Mouse (Mus musculus) adrenal gland, postnatal 25 days (tissue): ENCODE measurements around the gene Gm49776. TPM values are rescaled to one million over a fixed set of nuclear protein-coding genes. Genes with fewer than 3 reads are reported as not detected.

Experiments used
- DNase-seq: peaks from one replicate; pipeline ENCODE4 v3.0.0; 2021; ENCODE audit warnings: mixed read lengths
- total RNA-seq: library from RNA; stranded (reverse); gene quantifications from 2 replicates; pipeline ENCODE4 v1.2.3, GENCODE M21; 2021

The Gm49776 gene
- total RNA-seq, 1 experiment from 2014 or later: not detected

- peak; percentile 86 for DNase-seq
Observed at GRCm38 (mm10) chr16:18234671-18235388, 23.3 kb downstream of the Gm49776 start, which contains the start of gene Zdhhc8. TSS of gene Zdhhc8 (minus strand) at chr16:18235136.

DNA sequence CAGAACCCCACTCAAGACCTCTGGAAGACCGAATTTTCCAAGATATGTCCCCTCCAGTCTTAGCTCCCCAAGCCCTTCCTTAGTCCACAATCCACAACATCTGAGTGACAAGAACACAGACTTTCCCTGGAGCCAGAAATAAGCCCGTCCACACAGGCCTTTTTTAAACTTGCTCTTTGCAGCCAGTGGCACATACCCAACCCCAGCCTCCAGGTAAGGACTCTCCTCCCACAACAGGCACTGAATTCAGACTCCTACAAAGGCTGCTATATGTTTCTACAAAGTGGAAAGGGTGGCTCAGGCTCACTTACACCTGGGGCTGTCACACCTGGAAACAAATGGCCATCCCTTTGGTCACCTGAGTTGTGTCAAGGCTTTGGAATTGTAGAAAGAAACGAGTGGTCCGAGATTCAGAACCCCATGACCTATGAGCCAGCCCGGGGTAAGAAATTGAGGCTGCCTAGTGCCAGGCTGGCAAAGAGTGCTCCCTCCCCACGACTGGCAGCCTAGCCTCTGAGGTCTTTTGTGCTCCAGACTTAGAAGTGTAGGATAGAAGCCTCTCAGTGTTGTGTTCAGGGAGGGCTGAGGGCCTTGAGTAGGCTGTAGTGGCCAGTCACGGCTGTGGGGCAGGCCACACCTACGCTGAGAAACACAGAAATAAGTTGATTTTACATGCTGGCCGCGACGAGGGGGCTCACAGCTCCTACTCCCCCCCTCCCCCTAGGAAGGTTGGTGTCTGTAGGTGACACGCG lies 24.0 kb downstream of the Gm49776 start:
- DNase-seq: no peak

- no peak for DNase-seq
Observed at GRCm38 (mm10) chr16:18233451-18233850, 24.7 kb downstream of the Gm49776 start.

DNA sequence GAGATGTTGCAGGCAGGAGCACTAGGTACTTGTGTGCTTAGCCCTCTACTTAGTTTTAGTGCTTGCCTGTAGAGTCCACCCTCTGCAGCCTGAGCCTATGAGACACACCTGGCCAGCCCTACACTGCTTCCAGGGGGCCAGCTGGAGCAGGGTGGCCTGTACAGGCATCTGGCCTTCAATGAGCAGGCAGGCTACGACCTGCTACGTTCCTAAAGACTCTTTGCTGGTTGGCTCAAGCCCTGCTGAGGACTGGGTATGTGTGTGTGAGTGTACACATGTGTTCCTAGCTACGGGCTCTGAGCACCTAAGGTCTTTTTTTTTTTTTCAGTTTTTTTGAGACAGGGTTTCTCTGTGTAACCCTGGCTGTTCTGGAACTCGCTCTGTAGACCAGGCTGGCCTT lies 26.7 kb downstream of the Gm49776 start:
- DNase-seq: no peak

DNA sequence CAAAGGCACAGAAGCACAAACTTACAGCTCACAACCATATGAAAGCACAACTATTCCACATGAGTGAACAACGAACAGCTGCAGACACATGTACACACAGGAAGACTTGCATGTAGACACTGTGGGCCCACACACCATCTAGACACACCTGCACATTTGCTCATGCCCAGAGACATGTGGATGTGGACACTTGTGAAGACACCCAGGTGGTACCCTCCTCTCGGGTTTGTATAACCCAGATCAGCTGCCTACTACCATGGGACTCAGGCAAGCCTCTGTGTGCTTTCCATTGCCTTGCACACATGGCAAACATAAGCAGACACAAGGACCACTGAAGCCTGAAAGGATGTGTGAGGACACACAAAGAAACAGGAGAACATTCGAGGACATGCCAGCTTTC lies 27.1 kb downstream of the Gm49776 start:
- no peak for DNase-seq

GRCm38 (mm10) chr16:18230617-18231016 lies 27.5 kb downstream of the Gm49776 start:
- DNase-seq: no peak

GRCm38 (mm10) chr16:18229622-18230021 lies 28.5 kb downstream of the Gm49776 start:
- peak; percentile 46 for DNase-seq

- no peak for DNase-seq
Observed at GRCm38 (mm10) chr16:18228856-18229255, 29.3 kb downstream of the Gm49776 start.

GRCm38 (mm10) chr16:18227897-18228422 lies 30.2 kb downstream of the Gm49776 start:
- no peak for DNase-seq

DNA sequence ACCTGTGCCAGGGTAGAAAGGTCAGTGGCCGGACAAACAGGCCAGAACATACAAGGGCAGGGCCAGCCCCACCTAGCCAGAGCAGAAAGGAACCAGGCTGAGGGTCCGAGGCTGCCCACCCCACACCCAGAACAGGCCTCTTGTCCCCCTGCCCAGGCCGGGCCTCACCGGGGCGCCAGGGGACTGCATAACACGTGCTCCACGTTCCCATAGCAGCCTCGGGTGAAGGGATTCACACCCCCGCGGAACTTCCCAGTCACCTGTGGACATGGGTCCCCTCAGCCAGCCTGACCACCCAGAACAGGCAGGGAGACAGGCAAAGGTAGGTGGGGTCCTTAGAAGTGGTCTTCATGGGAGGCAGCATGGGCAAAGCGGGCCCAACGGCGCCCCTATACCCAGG lies 30.9 kb downstream of the Gm49776 start:
- no peak for DNase-seq

GRCm38 (mm10) chr16:18222188-18222587 lies 35.9 kb downstream of the Gm49776 start:
- no peak for DNase-seq

GRCm38 (mm10) chr16:18221543-18221898 lies 36.6 kb downstream of the Gm49776 start:
- DNase-seq: no peak

- no peak for DNase-seq
Observed at GRCm38 (mm10) chr16:18220856-18221542, 37.1 kb downstream of the Gm49776 start.

GRCm38 (mm10) chr16:18220001-18220400 lies 38.1 kb downstream of the Gm49776 start:
- DNase-seq: peak; percentile 37

GRCm38 (mm10) chr16:18218580-18218996 lies 39.5 kb downstream of the Gm49776 start:
- no peak for DNase-seq

- no peak for DNase-seq
Observed at GRCm38 (mm10) chr16:18217579-18217978, 40.5 kb downstream of the Gm49776 start, which contains the start of gene Ccdc188. TSS of gene Ccdc188 (plus strand) at chr16:18217879.

- no peak for DNase-seq
Observed at GRCm38 (mm10) chr16:18214858-18215257, 43.3 kb downstream of the Gm49776 start.

DNA sequence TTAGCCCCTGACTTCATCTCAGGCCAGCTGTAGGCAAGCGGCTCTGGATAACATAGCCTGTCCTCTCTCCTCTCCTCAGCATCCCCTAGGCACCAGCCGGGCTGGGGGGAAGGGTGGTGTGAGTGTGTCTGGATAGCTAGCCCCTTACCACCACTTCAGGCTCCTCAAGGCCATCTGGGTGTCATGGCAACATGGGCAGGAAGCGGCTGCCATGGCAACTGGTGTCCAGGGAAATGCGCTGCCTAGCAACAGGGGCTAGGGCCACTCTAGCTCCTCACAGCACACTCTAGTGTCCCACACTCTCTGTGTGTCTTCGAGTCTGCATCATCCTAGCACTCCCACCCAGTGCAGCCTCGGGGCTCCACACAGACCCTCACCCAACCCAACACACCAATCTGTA lies 44.4 kb downstream of the Gm49776 start:
- no peak for DNase-seq

GRCm38 (mm10) chr16:18211417-18212171 lies 46.5 kb downstream of the Gm49776 start:
- DNase-seq: peak; percentile 88

GRCm38 (mm10) chr16:18210701-18211416 lies 47.3 kb downstream of the Gm49776 start:
- DNase-seq: peak; percentile 57

DNA sequence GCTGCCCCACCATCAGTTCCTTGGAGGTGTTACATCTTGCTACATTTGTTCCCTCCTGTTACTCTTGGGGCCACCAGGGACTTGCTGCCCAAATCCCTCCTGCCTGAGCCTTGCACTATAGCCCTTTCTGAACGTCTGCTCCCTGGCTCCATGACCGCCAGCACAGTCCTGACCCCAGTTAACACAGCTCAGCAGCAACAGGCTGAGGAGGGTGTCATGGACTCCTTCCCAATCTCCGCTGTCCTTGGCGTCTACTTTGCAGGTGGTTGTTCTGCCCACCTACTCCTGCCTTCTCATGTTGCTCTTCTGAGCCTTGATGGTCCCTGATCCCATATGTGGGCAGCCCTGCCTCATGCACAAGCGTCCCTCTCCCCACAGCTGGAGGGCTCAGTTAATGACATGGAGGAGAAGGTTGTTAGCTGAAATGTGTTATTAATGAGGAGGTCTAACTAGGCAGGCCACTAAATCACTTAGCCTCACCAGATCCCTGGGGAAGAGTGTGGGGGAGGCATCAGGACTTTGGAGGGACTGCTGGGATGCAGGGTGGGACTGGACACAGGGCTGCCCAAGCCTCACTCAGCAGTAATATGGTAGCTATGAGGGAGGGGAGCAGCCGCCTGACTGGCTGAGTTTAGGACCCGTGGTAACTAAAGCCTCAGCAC lies 54.6 kb downstream of the Gm49776 start:
- DNase-seq: no peak
